Mouse (Mus musculus) regulatory T cell (primary cell): ENCODE results near the gene Mtf1.

ENCODE experiments used
- in situ Hi-C: fragments of 300-600 bp; cut with MboI, MseI; formaldehyde crosslinking; loops from one replicate; pipeline ENCODE4 v1.15.1; 2025; ENCODE audit warnings: high pct_unique_total_duplicates

Mtf1 gene

GRCm38 (mm10) chr4:124801552-124802308 lies at the start of gene Mtf1:
Gene Mtf1, plus strand, starts transcription at chr4:124802104.
- in situ Hi-C loops: no loop called here

DNA sequence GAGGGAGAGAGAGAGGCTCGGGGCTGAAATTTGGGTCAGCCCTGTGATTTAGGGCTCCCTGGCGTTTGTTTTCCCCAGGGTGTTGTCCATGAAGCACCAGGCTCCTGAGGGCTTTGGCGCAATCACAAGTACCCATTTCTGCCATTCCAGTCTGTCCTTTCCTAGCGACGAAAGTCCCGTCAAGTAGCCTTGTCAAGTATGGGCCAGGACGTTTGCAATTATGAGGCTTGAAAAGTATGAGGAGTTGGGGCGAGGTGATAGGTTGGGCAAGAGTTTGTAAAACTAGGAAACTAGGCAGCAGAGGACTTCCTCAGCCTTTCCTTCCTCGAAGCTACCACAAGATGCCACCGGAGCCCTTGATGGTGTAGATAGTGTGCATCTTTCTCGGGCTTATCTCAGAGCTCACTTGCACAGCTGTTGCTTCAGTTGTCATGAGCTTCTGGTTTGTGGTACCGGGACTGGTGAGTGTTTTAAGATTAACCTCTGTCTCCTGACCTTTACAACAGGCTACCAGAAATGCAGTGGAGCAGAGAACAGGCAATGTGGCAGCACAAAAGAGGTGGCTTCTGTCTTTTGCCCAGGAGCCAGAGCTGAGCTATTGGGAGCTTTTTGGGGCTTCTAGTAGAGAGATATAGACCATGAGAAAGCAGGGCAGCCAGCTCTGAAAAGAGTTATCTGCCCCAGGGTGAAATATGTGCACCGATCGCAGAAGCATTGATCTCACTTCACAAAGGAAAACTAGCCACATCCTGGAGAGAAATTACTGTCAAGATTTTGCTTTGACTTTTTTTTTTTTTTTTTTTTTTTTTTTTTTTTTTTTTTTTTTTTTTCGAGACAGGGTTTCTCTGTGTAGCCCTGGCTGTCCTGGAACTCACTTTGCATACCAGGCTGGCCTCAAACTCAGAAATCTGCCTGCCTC lies 49.4 kb upstream of the Mtf1 start:
- in situ Hi-C loops: loop anchor here (5.0 kb wide), 1 partner anchor 65 kb away; no protein-coding TSS in a partner anchor

GRCm38 (mm10) chr4:124755526-124755925 lies 46.4 kb upstream of the Mtf1 start:
- in situ Hi-C loops: no loop called here

- in situ Hi-C loops: no loop called here
Measured at GRCm38 (mm10) chr4:124759305-124759811, 42.5 kb upstream of the Mtf1 start.

DNA sequence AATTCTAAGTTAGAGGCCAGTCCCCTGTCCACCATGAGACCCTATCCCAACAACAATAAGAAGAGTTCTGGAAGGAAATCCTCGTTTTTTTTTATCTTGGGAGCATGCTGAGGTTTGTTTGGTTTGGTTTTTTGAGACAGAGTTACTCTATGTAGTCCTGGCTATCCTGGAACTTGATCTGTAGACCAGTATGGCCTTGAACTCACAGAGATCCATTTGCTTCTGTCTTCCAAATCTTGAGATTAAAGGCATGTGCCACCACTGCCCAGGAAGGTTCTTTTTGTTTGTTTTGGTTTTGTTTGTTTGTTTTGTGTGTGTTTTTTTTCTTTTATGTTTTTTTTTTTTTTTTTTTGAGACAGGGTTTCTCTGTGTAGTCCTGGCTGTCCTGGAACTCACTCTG lies 40.7 kb upstream of the Mtf1 start:
- in situ Hi-C loops: no loop called here

- in situ Hi-C loops: no loop called here
Measured at GRCm38 (mm10) chr4:124762858-124763452, 38.9 kb upstream of the Mtf1 start.

DNA sequence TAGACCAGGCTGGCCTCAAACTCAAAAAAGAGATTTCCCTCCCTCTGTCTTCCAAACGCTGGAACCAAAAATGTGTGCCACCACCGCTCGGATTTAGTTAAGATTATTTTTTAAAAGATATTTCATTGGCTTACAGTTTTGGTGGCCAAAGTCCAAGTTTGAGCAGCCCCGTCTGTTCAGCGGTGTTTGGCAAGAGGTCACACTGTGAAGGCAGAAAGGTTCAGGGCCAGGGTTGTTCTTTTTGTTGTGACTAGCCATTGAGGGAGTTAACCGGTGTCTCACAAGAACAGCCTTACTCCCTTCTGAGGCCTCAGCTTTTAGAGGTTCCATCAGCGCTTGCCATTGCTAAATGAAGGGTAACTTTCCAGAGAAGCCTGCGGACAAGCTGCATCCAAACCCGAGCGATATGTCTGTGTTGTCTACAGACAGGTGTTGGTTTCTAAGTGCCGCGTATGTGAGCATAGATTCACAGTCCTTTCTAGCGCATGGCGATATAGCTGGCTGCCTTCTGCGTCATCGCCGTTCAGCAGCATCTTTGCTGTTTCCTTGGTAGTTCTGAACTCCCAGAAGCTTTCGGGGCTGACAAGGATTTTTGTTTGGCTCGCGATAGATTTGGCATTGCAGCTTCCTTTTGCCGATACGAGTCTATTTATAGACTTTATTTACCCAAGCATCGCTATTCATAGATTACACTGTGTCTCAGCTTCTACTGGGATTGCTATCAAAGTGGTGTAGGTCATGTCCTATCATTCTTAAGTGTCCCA lies 35.9 kb upstream of the Mtf1 start:
- in situ Hi-C loops: no loop called here

DNA sequence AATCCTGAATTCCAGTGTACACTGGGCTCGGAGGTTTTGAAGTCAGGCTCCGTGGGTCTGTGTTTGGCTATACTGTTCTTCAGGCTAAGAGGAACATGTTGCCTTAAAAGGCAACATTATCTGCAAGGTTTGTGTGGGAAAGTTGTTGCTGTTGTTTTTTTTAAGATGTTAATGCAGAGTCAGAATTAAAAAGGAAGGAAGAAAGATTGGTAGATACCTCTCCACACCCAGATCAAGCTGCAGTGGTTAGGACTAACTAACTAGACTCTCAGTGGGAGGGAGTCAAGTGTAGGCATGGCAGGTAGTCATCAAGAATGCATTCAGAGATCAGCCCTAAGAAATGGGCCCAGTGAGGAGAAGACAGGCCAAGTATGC lies 35.4 kb upstream of the Mtf1 start:
- in situ Hi-C loops: no loop called here

- in situ Hi-C loops: no loop called here
Measured at GRCm38 (mm10) chr4:124768963-124769591, 32.8 kb upstream of the Mtf1 start.

- in situ Hi-C loops: no loop called here
Measured at GRCm38 (mm10) chr4:124770624-124771023, 31.3 kb upstream of the Mtf1 start.

DNA sequence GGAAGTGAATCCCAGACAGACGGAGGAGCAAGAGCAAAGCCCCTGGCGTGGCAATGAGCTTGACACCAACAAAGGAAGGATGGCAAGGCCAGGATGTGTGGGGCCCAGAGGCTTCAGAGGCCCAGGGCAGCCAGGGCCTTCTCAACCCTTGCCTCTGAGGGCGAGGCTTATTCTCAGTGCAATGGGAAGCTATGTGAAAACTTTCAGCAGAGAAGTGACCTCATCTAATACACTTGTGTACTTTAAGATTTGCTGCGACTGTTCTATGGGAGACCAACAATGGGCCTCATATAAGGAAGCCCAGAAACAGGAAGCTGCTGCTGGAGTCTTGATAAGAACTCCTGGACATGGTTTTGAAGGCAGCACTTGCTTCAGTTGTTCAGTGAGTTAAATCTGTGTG lies 29.8 kb upstream of the Mtf1 start:
- in situ Hi-C loops: no loop called here

- in situ Hi-C loops: no loop called here
Measured at GRCm38 (mm10) chr4:124773449-124773848, 28.5 kb upstream of the Mtf1 start.

DNA sequence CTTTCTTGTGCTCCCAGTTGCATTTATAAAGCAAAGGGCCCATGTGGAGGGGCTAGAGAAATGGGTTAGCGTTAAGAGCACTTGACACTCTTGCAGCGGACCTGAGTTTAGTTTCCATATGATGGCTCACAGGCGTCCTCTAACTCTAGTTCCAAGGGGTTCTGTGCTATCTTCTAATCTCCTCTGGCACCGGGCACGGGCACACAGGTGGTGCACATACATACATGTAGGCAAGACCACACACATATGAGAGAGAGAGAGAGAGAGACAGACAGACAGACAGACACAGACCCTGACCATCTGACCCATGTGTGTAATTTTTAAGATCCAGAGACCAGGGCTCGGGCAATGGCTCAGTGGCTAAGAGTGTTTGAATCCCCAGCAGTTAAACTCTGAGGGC lies 27.9 kb upstream of the Mtf1 start:
- in situ Hi-C loops: no loop called here

GRCm38 (mm10) chr4:124774429-124774828 lies 27.5 kb upstream of the Mtf1 start:
- in situ Hi-C loops: no loop called here

- in situ Hi-C loops: no loop called here
Measured at GRCm38 (mm10) chr4:124781361-124781760, 20.5 kb upstream of the Mtf1 start.

DNA sequence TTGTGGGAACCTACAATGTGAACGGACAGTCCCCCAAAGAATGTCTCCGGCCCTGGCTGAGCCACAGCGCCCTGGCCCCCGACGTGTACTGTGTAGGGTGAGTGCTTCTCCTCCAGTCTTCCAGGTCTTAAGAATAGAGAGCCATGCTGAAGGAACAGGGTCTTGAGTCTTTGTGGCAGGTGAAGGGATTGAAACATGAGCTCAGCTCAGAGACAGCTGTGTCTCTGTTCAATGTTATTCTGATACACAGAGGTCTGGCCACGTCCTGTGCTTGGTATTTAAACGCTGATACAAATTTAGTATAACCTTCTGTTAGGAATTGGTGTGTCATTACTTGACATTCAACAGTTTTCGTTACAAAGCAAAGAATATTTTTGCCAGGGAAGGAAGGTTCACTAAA lies 19.5 kb upstream of the Mtf1 start:
- in situ Hi-C loops: no loop called here

DNA sequence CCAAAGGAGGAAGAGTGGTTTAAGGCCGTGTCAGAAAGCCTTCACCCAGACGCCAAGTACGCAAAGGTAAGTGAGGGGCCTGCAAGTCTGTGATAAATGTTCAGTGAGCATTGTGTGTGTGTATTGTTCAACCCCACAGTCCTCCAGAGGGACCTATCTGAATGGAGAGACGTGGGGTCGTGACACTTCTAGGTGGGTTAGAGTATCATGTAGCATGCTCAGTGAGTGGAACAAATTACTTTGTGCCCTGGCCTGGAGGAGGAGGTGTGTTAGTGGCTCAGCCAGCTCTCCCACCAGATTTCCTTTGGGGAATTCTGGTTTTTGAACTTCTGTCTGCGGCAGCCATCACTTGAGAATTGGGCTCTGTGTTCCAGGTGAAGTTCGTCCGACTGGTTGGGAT lies 18.0 kb upstream of the Mtf1 start:
- in situ Hi-C loops: no loop called here

DNA sequence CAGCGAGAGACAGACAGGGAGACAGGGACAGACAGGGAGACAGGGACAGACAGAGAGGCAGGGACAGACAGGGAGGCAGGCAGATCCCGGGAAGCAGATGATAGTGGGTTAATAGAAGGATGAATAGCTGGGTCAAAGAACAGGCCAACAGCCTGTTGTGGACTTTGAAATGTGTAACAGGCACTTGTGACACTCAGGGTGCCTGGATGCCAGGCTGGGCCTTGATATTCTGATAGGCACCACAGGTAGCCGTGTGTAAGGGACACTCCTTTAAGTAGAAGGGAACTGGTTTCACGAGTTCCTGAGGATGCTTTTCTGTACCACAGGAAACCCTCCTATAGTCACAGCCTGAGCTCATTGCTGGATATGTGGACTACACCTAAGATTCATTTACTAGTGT lies 11.9 kb upstream of the Mtf1 start:
- in situ Hi-C loops: no loop called here

- in situ Hi-C loops: no loop called here
Measured at GRCm38 (mm10) chr4:124792114-124792513, 9.8 kb upstream of the Mtf1 start.

DNA sequence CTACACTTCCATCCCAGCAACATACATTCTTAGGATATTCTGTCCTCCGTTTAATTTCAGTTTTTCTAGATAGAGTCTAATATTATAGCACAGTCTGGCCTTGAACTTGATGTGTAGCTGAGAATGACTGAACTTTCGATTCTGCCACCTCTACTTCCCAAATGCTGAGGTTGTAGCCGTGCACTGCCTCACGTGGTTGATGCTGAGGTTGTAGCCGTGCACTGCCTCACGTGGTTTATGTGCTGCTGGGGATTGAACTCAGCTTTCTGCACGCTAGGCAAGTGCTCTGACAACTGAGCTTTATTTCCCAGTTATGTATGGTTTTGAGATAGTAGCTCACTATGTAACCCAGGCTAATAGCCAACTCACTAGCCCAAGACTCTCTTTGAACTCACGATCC lies 5.8 kb upstream of the Mtf1 start:
- in situ Hi-C loops: loop anchor here (5.0 kb wide), 1 partner anchor 51 kb away; no protein-coding TSS in a partner anchor

GRCm38 (mm10) chr4:124796913-124797312 lies 5.0 kb upstream of the Mtf1 start:
- in situ Hi-C loops: loop anchor here (5.0 kb wide), 1 partner anchor 50 kb away; no protein-coding TSS in a partner anchor
